Mouse (Mus musculus) hematopoietic stem cell, adult 5-6 weeks (primary cell): ENCODE measurements at regions not wholly inside any gene's neighbourhood (a gene's known extent, or its start where the extent isn't known, plus 50 kb on each side); places are given as distances from the start of the nearest gene placed in this dataset.

Experiments
- ATAC-seq, 2 experiments: fragments of 125-278 bp in 1 of 2; replicated peaks in 1 of 2; 2 replicates each; pipeline ENCODE4 v1.8.0; 2016 to 2017; ENCODE audit warnings: inconsistent platforms in 2 of 2, mild to moderate bottlenecking in 2 of 2, moderate number of reproducible peaks in 2 of 2, low read depth in 1 of 2, moderate TSS enrichment in 1 of 2; ENCODE audit not compliant: low FRiP score in 2 of 2, poor library complexity in 2 of 2, severe bottlenecking in 2 of 2, insufficient read depth in 1 of 2, low TSS enrichment in 1 of 2

DNA sequence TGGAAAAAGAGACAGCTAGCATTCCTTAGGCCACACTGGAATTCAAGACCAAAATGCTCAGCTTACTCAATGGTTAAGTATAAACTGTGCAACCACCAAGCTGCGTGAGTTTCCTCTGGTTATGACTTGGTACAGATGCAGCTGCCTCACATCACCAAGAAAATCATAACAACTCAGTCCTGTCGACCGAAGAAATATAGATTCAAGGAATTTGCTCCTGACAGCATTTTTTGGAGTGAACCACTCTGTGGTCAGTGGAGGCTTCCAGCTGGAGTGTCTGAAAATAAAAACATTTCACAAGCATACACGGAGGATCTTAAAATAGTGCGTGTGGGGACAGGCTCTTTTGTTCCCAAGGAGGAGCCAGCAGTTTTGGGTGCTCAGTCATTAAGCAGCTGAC is 253.8 kb downstream of the Bckdhb start:
- ATAC-seq: no peak

DNA sequence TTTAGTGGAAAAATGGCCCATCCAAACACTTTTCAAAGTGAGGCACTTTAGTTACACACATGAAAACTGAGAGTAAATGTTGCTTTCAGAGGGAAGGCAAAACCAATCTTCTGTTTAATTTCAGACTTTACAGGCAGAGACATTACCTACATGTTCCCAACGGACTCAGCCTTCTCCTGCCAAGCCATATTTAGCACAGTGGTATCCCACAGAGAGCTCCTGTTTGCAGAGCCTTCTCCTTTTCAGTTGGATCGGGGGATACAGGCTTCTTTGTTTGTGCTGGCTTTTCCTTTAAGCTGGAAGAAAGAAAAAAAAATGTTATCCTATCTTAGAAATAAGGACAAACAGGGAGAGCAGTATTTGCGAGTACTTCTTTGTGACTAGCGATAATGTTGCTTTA is 254.3 kb downstream of the Bckdhb start:
- ATAC-seq: no peak

GRCm38 (mm10) chr9:84183637-84184374 is 258.9 kb downstream of the Bckdhb start:
- no peak for ATAC-seq

- ATAC-seq: no peak
These were observed 262.6 kb downstream of the Bckdhb start for GRCm38 (mm10) chr9:84187531-84187930.

GRCm38 (mm10) chr9:84193405-84193804 is 268.5 kb downstream of the Bckdhb start:
- no peak for ATAC-seq

GRCm38 (mm10) chr9:84194716-84195115 is 269.8 kb downstream of the Bckdhb start:
- no peak for ATAC-seq

DNA sequence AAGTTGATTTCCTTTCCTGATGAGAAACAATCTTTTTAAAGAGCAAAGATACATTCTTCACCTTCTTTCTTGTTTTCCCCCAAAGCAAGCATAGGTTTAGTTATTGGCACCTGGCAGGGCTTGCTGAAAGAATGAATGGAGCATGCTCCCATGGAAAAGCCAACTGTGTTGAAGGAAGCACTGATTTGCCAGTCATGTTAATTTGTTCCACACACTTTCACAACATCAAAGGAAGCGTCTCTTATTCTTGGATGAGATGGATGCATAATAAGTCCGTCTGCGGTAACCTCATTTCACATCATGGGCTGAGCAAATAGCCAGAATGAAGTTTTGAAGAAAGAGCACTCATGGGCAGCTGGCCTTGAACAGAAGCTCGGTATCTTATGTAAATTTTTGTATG is 270.4 kb downstream of the Bckdhb start:
- no peak for ATAC-seq

DNA sequence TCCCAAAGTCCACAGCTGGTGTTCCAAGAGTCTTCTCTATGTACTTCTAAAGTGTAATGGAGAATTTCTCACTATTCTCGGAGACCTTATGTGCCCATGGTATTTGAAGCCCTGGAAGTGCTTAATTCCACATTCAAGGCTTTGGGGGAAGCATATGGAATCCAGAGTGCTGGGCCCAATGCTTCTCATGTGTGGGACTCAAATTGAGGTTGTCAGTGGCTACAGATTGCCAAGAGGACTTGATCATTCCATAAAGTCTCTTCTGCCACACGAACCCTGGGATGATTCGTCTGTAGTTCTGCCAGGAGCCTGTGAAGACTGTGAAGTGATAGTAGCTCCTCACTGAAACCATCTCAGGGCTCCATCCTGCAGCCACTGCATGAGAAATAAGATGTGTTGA is 275.3 kb downstream of the Bckdhb start:
- no peak for ATAC-seq

GRCm38 (mm10) chr9:84204056-84204455 is 279.1 kb downstream of the Bckdhb start:
- ATAC-seq: no peak

- no peak for ATAC-seq
These were observed 315.6 kb downstream of the Bckdhb start for GRCm38 (mm10) chr9:84240491-84240975.

GRCm38 (mm10) chr9:84249765-84250164 is 324.8 kb downstream of the Bckdhb start:
- ATAC-seq: no peak

DNA sequence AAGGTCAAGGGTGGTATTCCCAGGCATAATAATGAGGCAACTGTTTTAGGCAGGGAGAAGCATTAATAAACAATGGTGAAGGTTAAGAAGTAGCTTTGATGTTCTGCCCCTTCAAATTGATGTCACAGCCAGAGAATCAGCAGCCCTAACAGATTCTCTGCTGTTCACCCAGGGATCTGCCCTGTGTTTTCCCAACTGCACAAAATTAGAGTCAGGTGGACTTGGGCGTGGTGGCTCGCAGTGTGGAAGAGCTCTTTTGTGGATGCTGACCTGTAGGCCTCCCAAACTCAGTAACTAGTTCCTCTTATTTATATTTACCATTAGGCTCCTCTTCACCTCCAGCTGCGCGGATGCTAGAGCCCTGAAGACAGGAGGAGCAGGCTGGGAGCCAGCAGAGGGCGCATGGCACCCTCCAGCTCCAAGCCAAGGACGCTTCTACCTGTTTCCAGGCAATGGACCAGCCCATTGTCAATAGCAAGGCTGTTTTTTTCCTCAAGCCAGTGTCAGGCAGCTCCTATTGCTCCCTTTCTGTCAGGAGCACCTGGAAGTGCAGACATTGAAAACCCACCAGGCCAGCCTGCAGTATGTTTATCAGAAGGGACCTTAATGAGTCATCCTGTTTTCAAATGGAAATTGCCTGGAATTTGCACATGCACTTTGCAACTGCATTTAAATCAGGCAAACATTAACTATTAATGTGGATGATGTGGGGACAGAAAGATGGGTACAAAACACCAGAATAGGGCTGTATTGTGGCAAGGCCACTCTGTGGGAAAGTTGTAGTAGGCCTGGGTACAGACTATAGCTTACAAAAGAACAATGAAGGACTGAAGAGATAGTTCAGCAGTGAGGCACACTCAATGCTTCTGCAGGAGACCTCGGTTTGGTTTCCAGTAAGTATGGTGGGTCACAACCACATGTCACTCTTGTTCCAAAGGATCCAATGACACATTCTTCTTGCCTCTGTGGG is 328.4 kb downstream of the Bckdhb start:
- ATAC-seq: peak; percentile 77 to 91

DNA sequence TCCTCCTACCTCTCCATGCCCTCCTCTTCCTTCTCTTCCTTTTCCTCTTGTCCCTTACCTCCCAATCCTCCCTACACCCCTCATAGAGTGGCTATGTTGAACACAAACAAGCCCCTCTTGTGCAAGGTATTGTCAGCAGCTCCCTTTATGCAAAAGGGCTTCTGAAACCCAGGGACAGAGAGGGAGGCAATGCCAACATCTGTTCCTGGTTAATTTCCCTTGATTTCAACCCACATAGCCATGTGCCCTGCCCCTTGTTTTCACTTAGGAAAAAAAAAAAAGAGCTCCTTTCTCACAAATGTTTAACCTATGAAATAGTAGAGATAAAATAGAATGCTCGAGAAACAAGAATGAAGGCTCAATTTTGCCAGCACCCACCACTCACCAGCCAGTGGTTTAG is 333.5 kb downstream of the Bckdhb start:
- no peak for ATAC-seq

- ATAC-seq: no peak
These were observed 334.8 kb downstream of the Bckdhb start for GRCm38 (mm10) chr9:84259751-84260150.

DNA sequence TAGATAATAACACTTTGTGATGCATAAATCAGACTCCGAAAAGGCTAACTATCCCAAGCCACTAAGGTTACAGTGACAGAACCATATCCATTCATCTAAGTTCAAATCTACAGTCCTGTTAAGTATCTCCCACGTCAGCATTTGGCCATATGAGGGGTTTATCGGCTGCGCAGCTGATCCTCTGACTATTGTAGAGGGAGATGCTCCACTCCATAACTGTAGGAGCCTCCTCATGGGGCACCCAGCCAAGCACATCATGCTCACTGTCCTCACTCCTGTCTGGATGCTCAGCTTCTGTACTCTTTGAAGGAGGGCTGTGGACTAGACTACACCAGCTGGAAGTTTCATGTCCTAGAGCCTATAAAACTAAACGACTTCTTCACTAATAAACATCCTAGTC is 337.2 kb downstream of the Bckdhb start:
- no peak for ATAC-seq

DNA sequence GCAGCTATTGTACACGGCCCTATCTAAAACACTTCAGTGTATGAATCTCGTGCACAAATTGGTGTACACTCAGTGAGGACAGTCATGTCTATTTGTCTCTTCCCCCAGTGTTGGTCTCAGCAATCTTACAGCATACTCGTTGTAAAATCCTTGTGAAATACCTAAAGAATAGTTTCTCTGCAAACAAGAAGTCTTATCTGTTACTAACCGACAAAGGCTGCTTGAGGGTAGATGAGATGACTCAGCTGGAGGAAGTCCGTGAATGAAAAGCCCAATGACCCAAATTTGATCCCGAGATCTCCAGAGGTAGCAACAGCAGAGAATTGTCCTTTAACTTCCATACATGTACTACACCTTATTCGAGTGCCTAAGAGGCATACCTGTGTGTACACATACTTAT is 342.0 kb downstream of the Bckdhb start:
- no peak for ATAC-seq

DNA sequence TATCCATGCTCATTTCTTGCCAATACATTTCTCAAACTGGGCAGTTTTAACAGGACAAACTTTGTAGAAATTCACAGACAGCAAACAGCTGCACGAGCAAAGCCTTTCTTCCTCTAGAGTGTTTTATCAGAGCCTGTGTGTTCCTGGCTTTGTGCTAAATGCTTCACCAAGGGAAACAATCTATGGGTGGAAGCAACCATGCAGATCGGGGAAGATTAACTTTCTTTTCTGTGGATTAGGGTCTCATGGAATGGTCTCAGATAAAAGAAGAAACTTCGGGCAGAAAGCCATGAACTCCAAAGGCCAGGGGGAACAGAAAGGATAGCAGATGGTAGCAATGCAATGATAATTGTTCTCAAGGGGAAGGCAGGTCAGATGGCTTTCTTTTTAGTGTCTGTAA is 349.7 kb downstream of the Bckdhb start:
- ATAC-seq: no peak

- ATAC-seq: no peak
These were observed 353.4 kb downstream of the Bckdhb start for GRCm38 (mm10) chr9:84278295-84278694.
